Mouse (Mus musculus): ENCODE results near the gene Cox4i2. TPM values are rescaled to one million over a fixed set of nuclear protein-coding genes. Genes with fewer than 3 reads are reported as not detected.

Cox4i2 gene
- polyA plus RNA-seq, 1 experiment from 2014 or later = 12.1 TPM

DNA sequence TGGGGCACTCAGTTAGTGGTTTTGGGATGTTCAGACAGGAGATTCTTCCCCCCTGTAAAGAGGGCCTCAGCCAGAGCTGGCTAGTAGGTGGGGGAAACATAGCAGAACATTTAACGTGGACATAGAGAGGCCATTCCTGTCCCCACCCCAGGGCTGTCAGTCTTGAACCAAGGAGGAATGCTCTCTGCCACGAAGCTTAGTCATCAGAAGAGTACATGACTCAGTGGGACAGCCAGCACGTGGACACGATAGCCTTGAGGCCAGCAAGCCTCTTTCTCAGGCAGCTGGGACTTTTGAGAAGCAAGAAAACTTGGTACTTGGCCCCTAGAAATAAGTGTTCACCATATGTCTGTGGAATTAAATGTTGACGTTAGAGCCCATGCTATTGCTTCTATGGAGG, 28.7 kb downstream of the Cox4i2 start:
- Histone ChIP-seq H3K36me3 (ENCODE audit: control insufficient read depth, insufficient read depth, low read length) (peaks cover 24% of the 10 kb centered on the region), H3K4me2 (replicated peaks; ENCODE audit: low read depth, low read length) (no peak overlapping the region), H3K4me3 (ENCODE audit: low read length) (no peak overlapping the region), H3K4me1 (ENCODE audit: control insufficient read depth, insufficient read depth, low read length) (peaks cover 14% of the 10 kb centered on the region; the same call in 1 of the 2 replicates), H3K9me3 (ENCODE audit: control insufficient read depth, low read length) (no peaks in the 10 kb centered on the region), H3K27me3 (ENCODE audit: control insufficient read depth, insufficient read depth, low read length) (no peaks in the 10 kb centered on the region), H3K27ac (ENCODE audit: low read depth, low read length) (no peak overlapping the region), H3K9ac (ENCODE audit: low read depth, low read length) (no peak overlapping the region)
- ATAC-seq (ENCODE audit: low FRiP score, low TSS enrichment) = no peak
- 86% methylated on average over 5 of the region's 5 CpGs for WGBS

GRCm38 (mm10) chr2:152783241-152783640, 29.3 kb downstream of the Cox4i2 start:
- Histone ChIP-seq H3K4me1 (ENCODE audit: control insufficient read depth, insufficient read depth, low read length) (peaks cover 14% of the 10 kb centered on the region; the same call in 1 of the 2 replicates), H3K27me3 (ENCODE audit: control insufficient read depth, insufficient read depth, low read length) (no peaks in the 10 kb centered on the region), H3K36me3 (ENCODE audit: control insufficient read depth, insufficient read depth, low read length) (peaks cover 24% of the 10 kb centered on the region), H3K27ac (ENCODE audit: low read depth, low read length) (no peak overlapping the region), H3K9ac (ENCODE audit: low read depth, low read length) (no peak overlapping the region), H3K9me3 (ENCODE audit: control insufficient read depth, low read length) (no peaks in the 10 kb centered on the region), H3K4me3 (ENCODE audit: low read length) (no peak overlapping the region), H3K4me2 (replicated peaks; ENCODE audit: low read depth, low read length) (no peak overlapping the region)
- ATAC-seq (ENCODE audit: low FRiP score, low TSS enrichment) = no peak
- WGBS = 93% methylated on average over 5 of the region's 5 CpGs

DNA sequence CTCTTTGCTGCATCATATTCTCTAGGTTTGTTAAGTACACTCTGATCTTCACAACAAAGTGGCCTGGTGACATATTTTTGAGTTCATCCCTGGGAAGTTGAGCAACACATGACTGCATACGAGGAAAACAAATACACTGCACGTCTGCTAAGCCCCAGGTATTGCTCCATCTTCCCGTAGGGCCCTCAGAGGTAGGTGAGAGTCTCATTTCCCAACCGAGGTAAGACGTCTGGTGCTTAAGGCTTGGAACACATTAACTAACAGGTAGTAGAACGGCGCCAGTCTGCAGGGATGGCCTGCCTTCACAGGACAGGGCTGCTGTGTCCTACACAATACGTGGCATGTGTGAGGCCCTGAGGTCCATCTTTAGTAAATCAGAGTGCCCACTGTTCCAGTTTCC, 30.7 kb downstream of the Cox4i2 start:
- no peak overlapping the region for H3K27ac ChIP-seq (ENCODE audit: low read depth, low read length)

GRCm38 (mm10) chr2:152785446-152786350, 31.7 kb downstream of the Cox4i2 start:
- H3K4me1 ChIP-seq (ENCODE audit: control insufficient read depth, insufficient read depth, low read length) = peaks cover 22% of the 10 kb centered on the region; the same call in 1 of the 2 replicates

More for the DNA sequence above, 30.7 kb downstream of the Cox4i2 start:
- Histone ChIP-seq H3K36me3 (ENCODE audit: control insufficient read depth, insufficient read depth, low read length) (peaks cover 24% of the 10 kb centered on the region), H3K4me2 (replicated peaks; ENCODE audit: low read depth, low read length) (no peak overlapping the region), H3K4me3 (ENCODE audit: low read length) (no peak overlapping the region), H3K4me1 (ENCODE audit: control insufficient read depth, insufficient read depth, low read length) (peaks cover 18% of the 10 kb centered on the region; the same call in 1 of the 2 replicates), H3K27me3 (ENCODE audit: control insufficient read depth, insufficient read depth, low read length) (no peaks in the 10 kb centered on the region), H3K9me3 (ENCODE audit: control insufficient read depth, low read length) (no peaks in the 10 kb centered on the region), H3K9ac (ENCODE audit: low read depth, low read length) (no peak overlapping the region)
- 96% methylated on average over 8 of the region's 8 CpGs for WGBS
- no peak for ATAC-seq (ENCODE audit: low FRiP score, low TSS enrichment)

GRCm38 (mm10) chr2:152787136-152787535, 33.2 kb downstream of the Cox4i2 start:
- Histone ChIP-seq H3K4me2 (replicated peaks; ENCODE audit: low read depth, low read length) (no peak overlapping the region), H3K4me3 (ENCODE audit: low read length) (no peak overlapping the region), H3K27me3 (ENCODE audit: control insufficient read depth, insufficient read depth, low read length) (no peaks in the 10 kb centered on the region), H3K36me3 (ENCODE audit: control insufficient read depth, insufficient read depth, low read length) (peaks cover 2% of the 10 kb centered on the region; the same call in 1 of the 2 replicates), H3K27ac (ENCODE audit: low read depth, low read length) (no peak overlapping the region), H3K9ac (ENCODE audit: low read depth, low read length) (no peak overlapping the region), H3K9me3 (ENCODE audit: control insufficient read depth, low read length) (no peaks in the 10 kb centered on the region), H3K4me1 (ENCODE audit: control insufficient read depth, insufficient read depth, low read length) (peaks cover 22% of the 10 kb centered on the region; the same call in 1 of the 2 replicates)
- ATAC-seq (ENCODE audit: low FRiP score, low TSS enrichment) = no peak
- WGBS = 93% methylated on average over 2 of the region's 2 CpGs

More at GRCm38 (mm10) chr2:152785446-152786350, 31.7 kb downstream of the Cox4i2 start:
- H3K4me2 ChIP-seq (replicated peaks; ENCODE audit: low read depth, low read length) = no peak overlapping the region; the same call in 1 of the 2 replicates
- H3K4me3 ChIP-seq (ENCODE audit: low read length) = no peak overlapping the region
- H3K27me3 ChIP-seq (ENCODE audit: control insufficient read depth, insufficient read depth, low read length) = no peaks in the 10 kb centered on the region
- H3K9ac ChIP-seq (ENCODE audit: low read depth, low read length) = peak overlapping the region; percentile 28
- WGBS = 47% methylated on average over 18 of the region's 18 CpGs
- H3K36me3 ChIP-seq (ENCODE audit: control insufficient read depth, insufficient read depth, low read length) = peaks cover 17% of the 10 kb centered on the region
- no peaks in the 10 kb centered on the region for H3K9me3 ChIP-seq (ENCODE audit: control insufficient read depth, low read length)
- peak overlapping the region; percentile 64 for H3K27ac ChIP-seq (ENCODE audit: low read depth, low read length)
- ATAC-seq (ENCODE audit: low FRiP score, low TSS enrichment) = peak; percentile 28; the same call in 1 of the 2 replicates

DNA sequence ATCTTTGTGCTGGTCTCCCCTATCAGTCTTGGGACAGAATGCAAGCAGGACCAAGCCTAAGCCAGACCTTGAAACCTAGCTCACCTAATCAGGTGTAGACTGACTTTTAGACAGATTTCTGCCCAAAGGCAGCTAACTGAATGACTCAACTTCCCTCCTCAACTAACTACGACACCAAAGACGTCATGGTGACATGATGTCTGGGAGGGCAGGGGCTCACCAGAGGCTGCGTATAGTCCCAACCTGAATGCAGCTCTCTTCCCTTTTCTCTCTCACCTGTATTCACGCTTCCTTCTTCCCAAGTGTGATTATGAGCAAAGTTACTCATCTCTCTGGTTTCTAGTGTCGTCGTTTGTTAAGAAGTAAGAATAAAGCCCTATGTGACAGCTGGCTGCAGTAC, 33.6 kb downstream of the Cox4i2 start:
- H3K4me1 ChIP-seq (ENCODE audit: control insufficient read depth, insufficient read depth, low read length) = peaks cover 22% of the 10 kb centered on the region; the same call in 1 of the 2 replicates
- no peak overlapping the region for H3K4me2 ChIP-seq (replicated peaks; ENCODE audit: low read depth, low read length)
- H3K9me3 ChIP-seq (ENCODE audit: control insufficient read depth, low read length) = no peaks in the 10 kb centered on the region
- no peaks in the 10 kb centered on the region for H3K36me3 ChIP-seq (ENCODE audit: control insufficient read depth, insufficient read depth, low read length)
- no peaks in the 10 kb centered on the region for H3K27me3 ChIP-seq (ENCODE audit: control insufficient read depth, insufficient read depth, low read length)
- WGBS = 93% methylated on average over 6 of the region's 6 CpGs
- no peak overlapping the region for H3K27ac ChIP-seq (ENCODE audit: low read depth, low read length)
- H3K4me3 ChIP-seq (ENCODE audit: low read length) = no peak overlapping the region
- no peak overlapping the region for H3K9ac ChIP-seq (ENCODE audit: low read depth, low read length)
- ATAC-seq (ENCODE audit: low FRiP score, low TSS enrichment) = no peak

- Histone ChIP-seq H3K27ac (ENCODE audit: low read depth, low read length) (peak overlapping the region; percentile 31; the same call in 1 of the 2 replicates), H3K9ac (ENCODE audit: low read depth, low read length) (no peak overlapping the region), H3K4me2 (replicated peaks; ENCODE audit: low read depth, low read length) (no peak overlapping the region), H3K27me3 (ENCODE audit: control insufficient read depth, insufficient read depth, low read length) (no peaks in the 10 kb centered on the region), H3K36me3 (ENCODE audit: control insufficient read depth, insufficient read depth, low read length) (no peaks in the 10 kb centered on the region; the same call in 1 of the 2 replicates), H3K9me3 (ENCODE audit: control insufficient read depth, low read length) (no peaks in the 10 kb centered on the region), H3K4me3 (ENCODE audit: low read length) (no peak overlapping the region), H3K4me1 (ENCODE audit: control insufficient read depth, insufficient read depth, low read length) (peaks cover 22% of the 10 kb centered on the region; the same call in 1 of the 2 replicates)
- no peak for ATAC-seq (ENCODE audit: low FRiP score, low TSS enrichment)
- WGBS = 55% methylated on average over 6 of the region's 6 CpGs
Measured at GRCm38 (mm10) chr2:152788892-152789421, 35.0 kb downstream of the Cox4i2 start.

GRCm38 (mm10) chr2:152789591-152789999, 35.6 kb downstream of the Cox4i2 start:
- Histone ChIP-seq H3K9ac (ENCODE audit: low read depth, low read length) (no peak overlapping the region), H3K27me3 (ENCODE audit: control insufficient read depth, insufficient read depth, low read length) (no peaks in the 10 kb centered on the region), H3K4me3 (ENCODE audit: low read length) (no peak overlapping the region), H3K4me1 (ENCODE audit: control insufficient read depth, insufficient read depth, low read length) (peaks cover 26% of the 10 kb centered on the region), H3K9me3 (ENCODE audit: control insufficient read depth, low read length) (no peaks in the 10 kb centered on the region), H3K36me3 (ENCODE audit: control insufficient read depth, insufficient read depth, low read length) (no peaks in the 10 kb centered on the region; the same call in 1 of the 2 replicates), H3K27ac (ENCODE audit: low read depth, low read length) (peak overlapping the region; percentile 31), H3K4me2 (replicated peaks; ENCODE audit: low read depth, low read length) (no peak overlapping the region)
- 23% methylated on average over 4 of the region's 4 CpGs for WGBS
- ATAC-seq (ENCODE audit: low FRiP score, low TSS enrichment) = no peak

GRCm38 (mm10) chr2:152792461-152792860, 38.5 kb downstream of the Cox4i2 start:
- H3K9ac ChIP-seq (ENCODE audit: low read depth, low read length) = no peak overlapping the region
- no peaks in the 10 kb centered on the region for H3K27me3 ChIP-seq (ENCODE audit: control insufficient read depth, insufficient read depth, low read length)
- no peak overlapping the region for H3K27ac ChIP-seq (ENCODE audit: low read depth, low read length)
- ATAC-seq (ENCODE audit: low FRiP score, low TSS enrichment) = no peak
- no peak overlapping the region for H3K4me3 ChIP-seq (ENCODE audit: low read length)
- WGBS = 68% methylated on average over 2 of the region's 2 CpGs
- H3K4me1 ChIP-seq (ENCODE audit: control insufficient read depth, insufficient read depth, low read length) = peaks cover 12% of the 10 kb centered on the region
- no peaks in the 10 kb centered on the region; the same call in 1 of the 2 replicates for H3K36me3 ChIP-seq (ENCODE audit: control insufficient read depth, insufficient read depth, low read length)
- H3K9me3 ChIP-seq (ENCODE audit: control insufficient read depth, low read length) = no peaks in the 10 kb centered on the region
- no peak overlapping the region for H3K4me2 ChIP-seq (replicated peaks; ENCODE audit: low read depth, low read length)

Measured in kidney, embryonic 14.5 days (tissue).